Mouse (Mus musculus): Measurements from ENCODE around the gene Olfr330. TPM values are rescaled to one million over a fixed set of nuclear protein-coding genes. Genes with fewer than 3 reads are reported as not detected.
"Not testable (repeated sequence)": the region's sequence is repeated elsewhere in the genome, so short reads cannot be mapped to it uniquely, and the experiment has no call there.

Gene Olfr330
- polyA plus RNA-seq (2012; rRNA removed): 0.06 TPM in 1 of 2 replicates, not detected in the other
- polyA plus RNA-seq (2014; fragmentation: Nextera tagmentation; extraction: Ambion mirVana): not detected in 2 replicates

DNA sequence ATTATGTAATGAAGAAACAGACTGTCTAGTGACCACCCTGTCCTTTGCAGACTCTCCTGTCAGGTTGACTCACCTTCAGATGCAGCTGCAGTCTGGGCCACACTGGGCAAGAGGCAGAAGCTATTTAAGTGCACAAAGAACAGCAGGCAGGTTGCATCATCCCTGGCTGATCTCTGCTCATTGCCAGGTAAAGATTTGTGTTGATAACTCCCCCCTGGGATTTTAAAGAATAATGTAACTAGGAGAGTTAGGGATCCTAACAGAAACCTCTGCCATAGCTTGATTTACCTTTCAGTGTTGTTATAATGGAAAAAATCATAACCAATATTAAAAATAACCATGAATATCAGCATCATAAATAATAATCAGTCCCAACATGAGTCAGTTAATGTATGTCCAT, at the start of gene Olfr330:
Gene Olfr330 (minus strand): TSS at position 101 of the 400 bp plus-strand sequence.
- not testable (repeated sequence) for H3K4me3 ChIP-seq (replicated peaks; ENCODE audit: low read length); H3K36me3 ChIP-seq (ENCODE audit: control insufficient read depth, insufficient read depth, low read length); DNase-seq (ENCODE audit: low spot score)

DNA sequence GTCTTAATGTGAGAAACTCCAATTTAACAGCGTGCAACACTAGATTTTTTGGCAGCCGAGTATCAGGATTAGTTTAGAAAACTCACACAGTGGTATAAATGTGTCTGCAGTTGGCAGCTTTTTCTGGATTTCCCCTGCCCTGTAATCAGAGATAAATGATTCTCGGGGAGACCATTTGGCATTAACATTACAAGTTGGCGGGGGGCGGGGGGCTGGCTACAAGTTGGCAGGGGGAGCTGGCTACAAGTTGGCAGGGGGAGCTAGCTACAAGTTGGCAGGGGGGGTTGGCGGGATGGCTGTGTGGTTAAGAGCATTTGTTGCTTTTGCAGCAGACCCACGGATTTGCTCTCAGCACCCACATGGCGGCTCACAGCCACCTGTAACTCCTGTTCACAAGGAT, 44.0 kb upstream of the Olfr330 start:
- no peak for DNase-seq (ENCODE audit: low spot score)
- Histone ChIP-seq H3K36me3 (ENCODE audit: control insufficient read depth, insufficient read depth, low read length) (no peaks in the 10 kb centered on the region), H3K9me3 (ENCODE audit: control insufficient read depth, low read length) (no peaks in the 10 kb centered on the region), H3K4me3 (replicated peaks; ENCODE audit: low read length) (no peak overlapping the region), H3K9ac (ENCODE audit: low read depth, low read length, severe bottlenecking) (no peak overlapping the region), H3K4me1 (ENCODE audit: control insufficient read depth, insufficient read depth, low read length) (no peaks in the 10 kb centered on the region), H3K27me3 (ENCODE audit: control insufficient read depth, insufficient read depth, low read length) (no peaks in the 10 kb centered on the region), H3K27ac (replicated peaks; ENCODE audit: low read depth, low read length) (no peak overlapping the region), H3K4me2 (replicated peaks; ENCODE audit: low read depth, low read length, severe bottlenecking) (no peak overlapping the region)
- no peak for TF ChIP-seq POLR2A (IDR thresholded peaks at IDR 0.05; ENCODE audit: borderline replicate concordance, extremely low read depth, insufficient read depth, insufficient read length)
- 71% methylated on average over 8 of the region's 8 CpGs for WGBS
- ATAC-seq (ENCODE audit: low FRiP score, low read depth): no peak

More for the DNA sequence above, at the start of gene Olfr330:
- not testable (repeated sequence) for H3K27ac ChIP-seq (replicated peaks; ENCODE audit: low read depth, low read length); H3K27me3 ChIP-seq (ENCODE audit: control insufficient read depth, insufficient read depth, low read length); H3K9ac ChIP-seq (ENCODE audit: low read depth, low read length, severe bottlenecking); H3K9me3 ChIP-seq (ENCODE audit: control insufficient read depth, low read length); ATAC-seq (ENCODE audit: low FRiP score, low read depth); H3K4me2 ChIP-seq (replicated peaks; ENCODE audit: low read depth, low read length, severe bottlenecking); H3K4me1 ChIP-seq (ENCODE audit: control insufficient read depth, insufficient read depth, low read length)

DNA sequence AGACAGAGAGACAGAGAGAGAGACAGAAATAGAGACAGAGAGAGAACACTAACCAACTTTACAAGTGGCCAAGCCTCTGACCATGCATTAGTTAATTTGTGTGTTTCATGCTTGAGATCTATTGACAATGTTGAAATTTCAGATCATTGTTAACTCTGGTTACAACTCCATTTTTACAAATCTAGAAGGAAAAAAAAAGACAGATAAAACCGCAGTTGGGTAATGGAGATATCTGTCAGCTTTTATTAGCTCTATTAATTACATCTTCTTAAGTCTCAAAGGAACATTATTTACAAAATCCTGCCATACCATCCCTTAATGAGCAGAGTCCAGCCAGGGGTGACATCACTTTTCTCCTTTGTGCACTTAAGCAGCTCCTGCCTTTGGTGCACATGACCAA, 42.8 kb upstream of the Olfr330 start, which contains the start of gene Olfr325:
Gene Olfr325 (plus strand): TSS at position 301 of the 400 bp plus-strand sequence.
- H3K4me1 ChIP-seq (ENCODE audit: control insufficient read depth, insufficient read depth, low read length): no peaks in the 10 kb centered on the region
- H3K4me2 ChIP-seq (replicated peaks; ENCODE audit: low read depth, low read length, severe bottlenecking): no peak within 1 kb of the TSS
- no peak for TF ChIP-seq POLR2A (IDR thresholded peaks at IDR 0.05; ENCODE audit: borderline replicate concordance, extremely low read depth, insufficient read depth, insufficient read length)
- no peaks in the 10 kb centered on the region for H3K27me3 ChIP-seq (ENCODE audit: control insufficient read depth, insufficient read depth, low read length)
- no peak for ATAC-seq (ENCODE audit: low FRiP score, low read depth)
- H3K4me3 ChIP-seq (replicated peaks; ENCODE audit: low read length): no peak within 1 kb of the TSS
- 88% methylated on average over 1 of the region's 1 CpGs for WGBS
- no peak within 1 kb of the TSS for H3K9ac ChIP-seq (ENCODE audit: low read depth, low read length, severe bottlenecking)
- no peak for DNase-seq (ENCODE audit: low spot score)
- H3K36me3 ChIP-seq (ENCODE audit: control insufficient read depth, insufficient read depth, low read length): no peaks in the 10 kb centered on the region
- H3K9me3 ChIP-seq (ENCODE audit: control insufficient read depth, low read length): no peaks in the 10 kb centered on the region
- H3K27ac ChIP-seq (replicated peaks; ENCODE audit: low read depth, low read length): no peak within 1 kb of the TSS

DNA sequence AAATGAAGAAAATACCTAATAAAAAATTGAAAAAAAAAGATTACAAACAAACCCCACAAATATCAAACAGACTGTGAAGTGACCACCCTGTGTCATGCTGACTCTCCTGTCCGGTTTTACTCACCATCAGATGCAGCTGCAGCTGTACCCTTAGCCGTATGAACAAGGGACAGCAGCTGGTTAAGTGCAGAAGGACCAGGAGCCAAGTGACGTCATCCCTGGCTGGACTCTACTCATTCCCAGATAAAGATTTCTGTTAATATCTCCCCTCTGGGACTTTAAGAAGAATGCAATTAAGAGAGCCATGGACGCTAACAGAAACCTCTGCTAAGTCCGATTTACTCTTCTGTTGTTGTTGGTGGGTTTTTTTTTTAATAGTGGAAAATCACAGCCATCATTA, 35.8 kb upstream of the Olfr330 start, which contains the start of gene Olfr224:
Gene Olfr224 (minus strand): TSS at position 149 of the 400 bp plus-strand sequence.
- no peak for TF ChIP-seq POLR2A (IDR thresholded peaks at IDR 0.05; ENCODE audit: borderline replicate concordance, extremely low read depth, insufficient read depth, insufficient read length)
- no peaks in the 10 kb centered on the region for H3K27me3 ChIP-seq (ENCODE audit: control insufficient read depth, insufficient read depth, low read length)
- H3K9me3 ChIP-seq (ENCODE audit: control insufficient read depth, low read length): no peaks in the 10 kb centered on the region
- H3K36me3 ChIP-seq (ENCODE audit: control insufficient read depth, insufficient read depth, low read length): no peaks in the 10 kb centered on the region
- no peak within 1 kb of the TSS for H3K27ac ChIP-seq (replicated peaks; ENCODE audit: low read depth, low read length)
- H3K9ac ChIP-seq (ENCODE audit: low read depth, low read length, severe bottlenecking): no peak within 1 kb of the TSS
- DNase-seq (ENCODE audit: low spot score) (peak; percentile 49), ATAC-seq (ENCODE audit: low FRiP score, low read depth) (no peak)
- 72% methylated on average over 5 of the region's 5 CpGs for WGBS
- H3K4me2 ChIP-seq (replicated peaks; ENCODE audit: low read depth, low read length, severe bottlenecking): no peak within 1 kb of the TSS
- no peak within 1 kb of the TSS for H3K4me3 ChIP-seq (replicated peaks; ENCODE audit: low read length)
- no peaks in the 10 kb centered on the region for H3K4me1 ChIP-seq (ENCODE audit: control insufficient read depth, insufficient read depth, low read length)

DNA sequence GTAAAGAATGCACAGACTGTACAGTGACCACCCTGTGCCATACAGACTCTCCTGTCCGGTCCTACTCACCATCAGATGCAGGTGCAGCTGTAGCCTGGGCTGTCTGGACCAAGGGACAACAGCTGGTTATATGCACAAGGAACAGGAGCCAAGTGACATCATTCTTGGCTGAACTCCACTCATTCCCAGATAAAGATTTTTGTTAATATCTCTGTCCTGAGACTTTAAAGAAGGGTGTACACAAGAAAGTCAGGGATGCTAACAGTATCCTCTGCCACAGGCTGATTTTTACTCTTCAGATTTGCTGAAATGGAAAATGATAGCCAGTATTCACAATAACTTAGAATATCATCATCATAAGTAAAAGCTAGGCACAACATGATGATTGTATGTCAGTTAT, 20.9 kb upstream of the Olfr330 start, which contains the start of gene Olfr328:
Gene Olfr328 (minus strand): TSS at position 101 of the 400 bp plus-strand sequence.
- Histone ChIP-seq H3K9ac (ENCODE audit: low read depth, low read length, severe bottlenecking) (no peak within 1 kb of the TSS), H3K4me2 (replicated peaks; ENCODE audit: low read depth, low read length, severe bottlenecking) (no peak within 1 kb of the TSS), H3K4me3 (replicated peaks; ENCODE audit: low read length) (no peak within 1 kb of the TSS), H3K4me1 (ENCODE audit: control insufficient read depth, insufficient read depth, low read length) (no peaks in the 10 kb centered on the region), H3K9me3 (ENCODE audit: control insufficient read depth, low read length) (no peaks in the 10 kb centered on the region), H3K27me3 (ENCODE audit: control insufficient read depth, insufficient read depth, low read length) (no peaks in the 10 kb centered on the region), H3K27ac (replicated peaks; ENCODE audit: low read depth, low read length) (no peak within 1 kb of the TSS), H3K36me3 (ENCODE audit: control insufficient read depth, insufficient read depth, low read length) (no peaks in the 10 kb centered on the region)
- ATAC-seq (ENCODE audit: low FRiP score, low read depth) (no peak), DNase-seq (ENCODE audit: low spot score) (no peak)
- TF ChIP-seq POLR2A (IDR thresholded peaks at IDR 0.05; ENCODE audit: borderline replicate concordance, extremely low read depth, insufficient read depth, insufficient read length): no peak
- 73% methylated on average over 1 of the region's 1 CpGs for WGBS

DNA sequence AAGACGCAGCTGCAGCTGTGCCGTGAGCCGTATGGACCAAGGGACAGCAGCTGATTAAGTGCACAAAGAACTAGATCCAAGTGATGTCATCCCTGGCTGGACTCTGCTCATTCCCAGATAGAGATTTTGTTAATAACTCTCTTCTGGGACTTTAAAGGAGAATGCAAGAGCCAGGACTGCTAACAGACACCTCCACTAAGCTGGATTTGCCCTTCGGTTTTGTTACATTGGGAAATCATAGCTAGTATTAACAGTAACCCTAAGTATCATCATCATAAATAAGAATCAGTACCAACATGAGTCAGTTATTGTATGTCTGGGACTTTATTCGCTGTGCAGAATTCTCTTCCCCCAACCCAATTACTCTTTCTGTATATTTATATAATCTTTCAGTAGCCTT, 11.7 kb upstream of the Olfr330 start, which contains the start of gene Olfr329-ps:
Gene Olfr329-ps (minus strand): TSS at position 101 of the 400 bp plus-strand sequence.
- Histone ChIP-seq H3K4me2 (replicated peaks; ENCODE audit: low read depth, low read length, severe bottlenecking) (no peak within 1 kb of the TSS), H3K9ac (ENCODE audit: low read depth, low read length, severe bottlenecking) (no peak within 1 kb of the TSS), H3K27ac (replicated peaks; ENCODE audit: low read depth, low read length) (no peak within 1 kb of the TSS), H3K27me3 (ENCODE audit: control insufficient read depth, insufficient read depth, low read length) (no peaks in the 10 kb centered on the region), H3K4me3 (replicated peaks; ENCODE audit: low read length) (no peak within 1 kb of the TSS), H3K9me3 (ENCODE audit: control insufficient read depth, low read length) (no peaks in the 10 kb centered on the region), H3K36me3 (ENCODE audit: control insufficient read depth, insufficient read depth, low read length) (no peaks in the 10 kb centered on the region), H3K4me1 (ENCODE audit: control insufficient read depth, insufficient read depth, low read length) (no peaks in the 10 kb centered on the region)
- 81% methylated on average over 5 of the region's 5 CpGs for WGBS
- TF ChIP-seq POLR2A (IDR thresholded peaks at IDR 0.05; ENCODE audit: borderline replicate concordance, extremely low read depth, insufficient read depth, insufficient read length): no peak
- DNase-seq (ENCODE audit: low spot score) (peak; percentile 11), ATAC-seq (ENCODE audit: low FRiP score, low read depth) (no peak)

DNA sequence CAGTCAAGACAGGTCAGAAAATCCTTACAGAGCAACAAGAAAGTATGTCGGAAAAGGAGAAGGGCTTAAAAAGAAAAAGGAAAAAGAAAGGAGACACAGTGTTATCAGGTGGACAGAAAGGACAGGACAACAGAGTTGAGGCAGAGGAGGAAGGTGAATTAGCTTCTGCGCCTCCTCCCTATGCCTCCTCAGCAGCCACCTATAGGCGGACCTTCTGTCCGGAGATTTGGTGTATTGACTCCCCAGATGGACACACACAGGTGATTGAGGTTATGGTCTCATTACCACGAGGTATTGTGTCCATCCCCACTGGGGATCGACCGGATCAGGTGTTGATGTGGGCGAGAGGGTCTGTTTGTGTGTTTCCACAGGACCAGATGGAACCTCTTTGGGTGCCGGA, 14.9 kb downstream of the Olfr330 start:
- DNase-seq (ENCODE audit: low spot score); H3K9ac ChIP-seq (ENCODE audit: low read depth, low read length, severe bottlenecking); H3K27me3 ChIP-seq (ENCODE audit: control insufficient read depth, insufficient read depth, low read length); H3K4me2 ChIP-seq (replicated peaks; ENCODE audit: low read depth, low read length, severe bottlenecking); H3K27ac ChIP-seq (replicated peaks; ENCODE audit: low read depth, low read length); H3K4me1 ChIP-seq (ENCODE audit: control insufficient read depth, insufficient read depth, low read length); ATAC-seq (ENCODE audit: low FRiP score, low read depth); H3K36me3 ChIP-seq (ENCODE audit: control insufficient read depth, insufficient read depth, low read length); H3K4me3 ChIP-seq (replicated peaks; ENCODE audit: low read length); H3K9me3 ChIP-seq (ENCODE audit: control insufficient read depth, low read length): not testable (repeated sequence)
- WGBS: 94% methylated on average over 6 of the region's 9 CpGs

DNA sequence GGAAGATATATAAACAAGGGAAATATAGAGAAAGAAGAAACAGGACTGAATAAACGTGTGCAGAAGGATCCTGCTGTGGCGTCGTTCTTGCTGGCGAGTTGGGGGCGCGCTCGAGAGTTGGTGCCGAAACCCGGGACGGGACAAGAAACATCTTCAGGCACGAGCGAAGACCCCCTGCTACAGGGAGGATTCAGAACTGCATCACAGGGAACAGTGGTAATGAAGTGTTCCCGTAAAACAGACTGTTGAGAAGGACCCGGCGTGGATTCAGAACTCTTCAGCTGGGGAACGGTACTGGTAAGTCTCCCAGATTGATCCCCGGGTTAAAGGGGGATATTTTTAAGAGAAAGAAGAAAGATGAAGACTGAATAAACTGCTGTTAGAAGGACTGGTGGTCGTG, 15.7 kb downstream of the Olfr330 start:
- not testable (repeated sequence) for H3K27me3 ChIP-seq (ENCODE audit: control insufficient read depth, insufficient read depth, low read length); ATAC-seq (ENCODE audit: low FRiP score, low read depth); H3K27ac ChIP-seq (replicated peaks; ENCODE audit: low read depth, low read length); H3K9ac ChIP-seq (ENCODE audit: low read depth, low read length, severe bottlenecking); H3K4me2 ChIP-seq (replicated peaks; ENCODE audit: low read depth, low read length, severe bottlenecking); DNase-seq (ENCODE audit: low spot score); H3K36me3 ChIP-seq (ENCODE audit: control insufficient read depth, insufficient read depth, low read length); H3K4me1 ChIP-seq (ENCODE audit: control insufficient read depth, insufficient read depth, low read length); H3K4me3 ChIP-seq (replicated peaks; ENCODE audit: low read length); H3K9me3 ChIP-seq (ENCODE audit: control insufficient read depth, low read length)
- 94% methylated on average over 15 of the region's 18 CpGs for WGBS

Measured in limb, embryonic 14.5 days (tissue).